Mouse (Mus musculus): ENCODE results near the gene Sorcs3. TPM values are rescaled to one million over a fixed set of nuclear protein-coding genes. Genes with fewer than 3 reads are reported as not detected.

The Sorcs3 gene
- polyA plus RNA-seq, 1 experiment from 2014 or later, result 0.90 TPM

DNA sequence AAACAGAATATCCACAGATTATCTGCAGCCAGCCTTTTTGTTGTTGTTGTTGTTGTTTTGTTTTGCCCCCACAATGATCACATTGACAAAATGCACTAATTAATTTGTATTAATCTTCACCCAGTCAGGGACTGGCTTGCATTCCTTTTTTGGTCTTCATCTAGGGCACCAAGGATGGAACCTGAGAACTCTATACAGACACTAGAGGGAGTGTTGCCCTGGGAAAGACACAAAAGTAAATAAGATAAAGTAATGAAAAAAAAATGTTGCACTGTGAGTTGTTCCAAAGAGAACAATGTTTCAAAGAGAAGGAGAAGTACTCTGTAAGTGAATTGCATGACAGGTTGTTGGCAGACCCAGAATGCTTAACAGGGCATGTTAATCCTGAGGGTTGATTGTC, 9.6 kb downstream of the Sorcs3 start:
- Histone ChIP-seq H3K36me3 (no peaks in the 10 kb centered on the region), H3K27me3 (replicated peaks) (no peaks in the 10 kb centered on the region), H3K9me3 (no peaks in the 10 kb centered on the region), H3K9ac (no peak overlapping the region), H3K4me1 (no peaks in the 10 kb centered on the region), H3K4me3 (replicated peaks) (no peak overlapping the region), H3K4me2 (no peak overlapping the region), H3K27ac (no peak overlapping the region)
- ATAC-seq (ENCODE audit: insufficient read depth, low FRiP score, low read depth), result no peak

GRCm38 (mm10) chr19:48237786-48238372, 32.1 kb downstream of the Sorcs3 start:
- Histone ChIP-seq H3K9ac (no peak overlapping the region), H3K4me3 (replicated peaks) (no peak overlapping the region), H3K9me3 (no peaks in the 10 kb centered on the region), H3K4me2 (no peak overlapping the region), H3K27me3 (replicated peaks) (no peaks in the 10 kb centered on the region), H3K27ac (no peak overlapping the region), H3K36me3 (no peaks in the 10 kb centered on the region), H3K4me1 (no peaks in the 10 kb centered on the region)
- no peak for ATAC-seq (ENCODE audit: insufficient read depth, low FRiP score, low read depth)
- WGBS, result 57% methylated on average over 13 of the region's 13 CpGs

GRCm38 (mm10) chr19:48238391-48238790, 32.6 kb downstream of the Sorcs3 start:
- Histone ChIP-seq H3K4me3 (replicated peaks) (no peak overlapping the region), H3K36me3 (no peaks in the 10 kb centered on the region), H3K27ac (no peak overlapping the region), H3K9ac (no peak overlapping the region), H3K27me3 (replicated peaks) (no peaks in the 10 kb centered on the region), H3K9me3 (no peaks in the 10 kb centered on the region), H3K4me2 (no peak overlapping the region), H3K4me1 (no peaks in the 10 kb centered on the region)
- 77% methylated on average over 9 of the region's 9 CpGs for WGBS
- no peak for ATAC-seq (ENCODE audit: insufficient read depth, low FRiP score, low read depth)

DNA sequence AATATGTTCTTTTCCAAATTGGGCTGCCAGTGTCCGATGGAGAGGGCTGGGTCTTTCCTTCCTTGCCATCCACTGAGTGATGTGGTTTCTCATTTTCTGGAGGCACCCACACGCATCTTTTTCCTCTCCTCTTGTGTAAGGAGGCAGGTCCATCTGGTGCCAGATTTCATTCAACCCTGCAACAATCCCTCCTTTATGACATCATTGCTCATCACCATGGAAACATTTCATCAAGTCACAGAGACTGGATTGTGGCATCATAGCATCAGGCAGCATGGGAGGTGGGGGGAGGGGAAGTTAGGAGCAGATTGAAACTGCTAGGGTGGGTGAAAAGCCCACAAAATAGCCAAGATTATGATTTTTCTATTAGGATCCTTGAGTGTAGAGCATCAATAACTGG, 35.1 kb downstream of the Sorcs3 start:
- Histone ChIP-seq H3K36me3 (no peaks in the 10 kb centered on the region), H3K4me3 (replicated peaks) (no peak overlapping the region), H3K4me1 (no peaks in the 10 kb centered on the region), H3K27me3 (replicated peaks) (no peaks in the 10 kb centered on the region), H3K4me2 (no peak overlapping the region), H3K9me3 (no peaks in the 10 kb centered on the region), H3K9ac (no peak overlapping the region), H3K27ac (no peak overlapping the region)
- no peak for ATAC-seq (ENCODE audit: insufficient read depth, low FRiP score, low read depth)
- WGBS, result 57% methylated on average over 2 of the region's 2 CpGs

- H3K4me1 ChIP-seq, result no peaks in the 10 kb centered on the region
- no peak overlapping the region for H3K4me2 ChIP-seq
- no peak overlapping the region for H3K4me3 ChIP-seq (replicated peaks)
- ATAC-seq (ENCODE audit: insufficient read depth, low FRiP score, low read depth), result no peak
- no peak overlapping the region for H3K27ac ChIP-seq
- whole genome bisulfite sequencing, result 70% methylated on average over 3 of the region's 3 CpGs
- H3K27me3 ChIP-seq (replicated peaks), result no peaks in the 10 kb centered on the region
- no peaks in the 10 kb centered on the region for H3K36me3 ChIP-seq
- H3K9me3 ChIP-seq, result no peaks in the 10 kb centered on the region
- no peak overlapping the region for H3K9ac ChIP-seq
These were observed 38.2 kb downstream of the Sorcs3 start for GRCm38 (mm10) chr19:48244036-48244435.

DNA sequence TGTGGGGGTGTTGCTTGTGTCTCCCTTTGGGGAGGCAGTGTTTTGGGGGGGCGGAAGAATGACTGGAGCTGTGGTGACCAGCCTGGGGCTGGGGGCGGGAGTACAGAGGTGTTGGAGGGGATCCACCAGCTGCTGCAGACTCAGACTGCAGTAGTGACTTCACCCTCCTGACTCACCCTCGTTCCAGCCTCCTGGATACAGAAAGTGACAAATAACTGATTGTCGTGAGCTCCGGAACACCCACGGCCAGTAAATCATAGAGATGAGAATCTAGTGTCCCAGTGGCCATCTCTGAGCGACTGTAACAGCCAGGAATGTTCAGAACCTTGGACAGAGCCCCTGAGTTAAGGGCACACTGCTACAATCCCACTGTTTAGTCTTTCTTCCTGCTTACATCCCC, 53.4 kb downstream of the Sorcs3 start:
- Histone ChIP-seq H3K4me1 (no peaks in the 10 kb centered on the region), H3K9ac (no peak overlapping the region), H3K4me3 (replicated peaks) (no peak overlapping the region), H3K4me2 (no peak overlapping the region), H3K36me3 (no peaks in the 10 kb centered on the region), H3K27ac (no peak overlapping the region), H3K27me3 (replicated peaks) (no peaks in the 10 kb centered on the region), H3K9me3 (no peaks in the 10 kb centered on the region)
- WGBS, result 69% methylated on average over 7 of the region's 7 CpGs
- no peak for ATAC-seq (ENCODE audit: insufficient read depth, low FRiP score, low read depth)

- Histone ChIP-seq H3K27me3 (replicated peaks) (no peaks in the 10 kb centered on the region), H3K4me3 (replicated peaks) (no peak overlapping the region), H3K4me1 (no peaks in the 10 kb centered on the region), H3K27ac (no peak overlapping the region), H3K36me3 (no peaks in the 10 kb centered on the region), H3K4me2 (no peak overlapping the region), H3K9me3 (no peaks in the 10 kb centered on the region), H3K9ac (no peak overlapping the region)
- no peak for ATAC-seq (ENCODE audit: insufficient read depth, low FRiP score, low read depth)
- 81% methylated on average over 8 of the region's 8 CpGs for WGBS
These were observed 54.8 kb downstream of the Sorcs3 start for GRCm38 (mm10) chr19:48260671-48261070.

DNA sequence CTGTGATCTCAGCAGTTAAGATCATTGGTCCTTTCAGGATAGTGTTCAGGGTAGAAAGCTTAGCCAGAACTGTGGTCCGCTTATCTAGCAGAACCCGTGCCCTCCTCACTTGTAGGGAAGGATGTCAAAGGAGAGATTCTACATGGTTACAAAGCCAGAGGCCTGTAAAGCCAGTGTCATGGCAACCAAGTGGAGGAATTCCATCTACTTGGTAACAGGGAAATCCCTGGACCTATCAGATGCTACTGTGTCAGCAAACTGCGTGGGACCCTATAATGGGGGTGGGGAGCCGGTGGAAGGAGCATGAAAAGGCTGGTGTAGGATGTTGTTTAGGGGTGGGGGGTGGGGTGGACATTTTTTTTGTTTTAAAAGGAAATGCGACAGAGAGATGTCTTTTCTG, 57.9 kb downstream of the Sorcs3 start:
- Histone ChIP-seq H3K27ac (no peak overlapping the region), H3K4me1 (no peaks in the 10 kb centered on the region), H3K4me2 (no peak overlapping the region), H3K9me3 (no peaks in the 10 kb centered on the region), H3K4me3 (replicated peaks) (no peak overlapping the region), H3K36me3 (no peaks in the 10 kb centered on the region), H3K9ac (no peak overlapping the region), H3K27me3 (replicated peaks) (no peaks in the 10 kb centered on the region)
- ATAC-seq (ENCODE audit: insufficient read depth, low FRiP score, low read depth), result no peak
- 75% methylated on average over 5 of the region's 5 CpGs for WGBS

GRCm38 (mm10) chr19:48280273-48280672, 74.4 kb downstream of the Sorcs3 start:
- no peak overlapping the region for H3K4me2 ChIP-seq
- 72% methylated on average over 8 of the region's 8 CpGs for WGBS
- no peak overlapping the region for H3K4me3 ChIP-seq (replicated peaks)
- no peaks in the 10 kb centered on the region for H3K4me1 ChIP-seq
- H3K9ac ChIP-seq, result no peak overlapping the region
- H3K36me3 ChIP-seq, result no peaks in the 10 kb centered on the region
- no peak overlapping the region for H3K27ac ChIP-seq
- no peaks in the 10 kb centered on the region for H3K9me3 ChIP-seq
- H3K27me3 ChIP-seq (replicated peaks), result no peaks in the 10 kb centered on the region
- no peak for ATAC-seq (ENCODE audit: insufficient read depth, low FRiP score, low read depth)

GRCm38 (mm10) chr19:48282250-48282649, 76.4 kb downstream of the Sorcs3 start:
- Histone ChIP-seq H3K9me3 (no peaks in the 10 kb centered on the region), H3K27me3 (replicated peaks) (no peaks in the 10 kb centered on the region), H3K27ac (no peak overlapping the region), H3K9ac (no peak overlapping the region), H3K4me1 (no peaks in the 10 kb centered on the region), H3K4me3 (replicated peaks) (no peak overlapping the region), H3K4me2 (no peak overlapping the region), H3K36me3 (no peaks in the 10 kb centered on the region)
- no peak for ATAC-seq (ENCODE audit: insufficient read depth, low FRiP score, low read depth)
- 84% methylated on average over 6 of the region's 6 CpGs for WGBS

DNA sequence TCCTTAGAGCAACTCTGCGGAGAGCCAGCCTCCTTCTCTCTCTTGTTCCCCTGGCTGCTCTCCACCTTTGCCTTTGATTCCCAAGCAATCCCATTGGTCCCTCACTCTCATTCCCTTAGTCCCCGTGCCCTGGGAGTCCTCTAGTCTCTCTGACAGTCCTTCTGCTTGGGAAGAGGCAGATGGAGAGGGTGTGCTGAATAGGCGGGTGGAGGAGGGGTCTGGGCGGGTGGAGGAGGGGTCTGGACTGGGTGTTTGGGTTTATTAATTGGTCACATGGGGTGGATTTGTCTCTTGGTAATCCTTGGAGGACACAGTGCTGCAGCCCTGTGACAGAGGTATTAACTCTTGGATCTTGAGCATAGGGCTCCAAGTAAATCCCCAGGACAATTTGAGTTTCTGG, 77.4 kb downstream of the Sorcs3 start:
- Histone ChIP-seq H3K9me3 (no peaks in the 10 kb centered on the region), H3K4me1 (no peaks in the 10 kb centered on the region), H3K27ac (no peak overlapping the region), H3K4me2 (no peak overlapping the region), H3K27me3 (replicated peaks) (no peaks in the 10 kb centered on the region), H3K9ac (no peak overlapping the region), H3K36me3 (no peaks in the 10 kb centered on the region), H3K4me3 (replicated peaks) (no peak overlapping the region)
- WGBS, result 38% methylated on average over 4 of the region's 4 CpGs
- no peak for ATAC-seq (ENCODE audit: insufficient read depth, low FRiP score, low read depth)

GRCm38 (mm10) chr19:48285602-48286225, 79.9 kb downstream of the Sorcs3 start:
- Histone ChIP-seq H3K36me3 (no peaks in the 10 kb centered on the region), H3K9me3 (no peaks in the 10 kb centered on the region), H3K9ac (no peak overlapping the region), H3K27me3 (replicated peaks) (no peaks in the 10 kb centered on the region), H3K4me2 (no peak overlapping the region), H3K4me1 (no peaks in the 10 kb centered on the region), H3K27ac (no peak overlapping the region), H3K4me3 (replicated peaks) (no peak overlapping the region)
- no peak for ATAC-seq (ENCODE audit: insufficient read depth, low FRiP score, low read depth)
- 66% methylated on average over 10 of the region's 10 CpGs for WGBS

- 76% methylated on average over 2 of the region's 2 CpGs for WGBS
- H3K9me3 ChIP-seq, result no peaks in the 10 kb centered on the region
- no peak overlapping the region for H3K4me3 ChIP-seq (replicated peaks)
- H3K27ac ChIP-seq, result no peak overlapping the region
- no peaks in the 10 kb centered on the region for H3K27me3 ChIP-seq (replicated peaks)
- no peak overlapping the region for H3K9ac ChIP-seq
- no peaks in the 10 kb centered on the region for H3K4me1 ChIP-seq
- no peak overlapping the region for H3K4me2 ChIP-seq
- no peak for ATAC-seq (ENCODE audit: insufficient read depth, low FRiP score, low read depth)
- H3K36me3 ChIP-seq, result no peaks in the 10 kb centered on the region
These were observed 88.4 kb downstream of the Sorcs3 start for GRCm38 (mm10) chr19:48294251-48294650.

Measured in stomach, embryonic 15.5 days (tissue).